Mouse (Mus musculus) heart, adult 2 months (tissue): Measurements from ENCODE around the gene Wdr41. TPM values are rescaled to one million over a fixed set of nuclear protein-coding genes. Genes with fewer than 3 reads are reported as not detected.

ENCODE experiments used
- DNase-seq, 2 experiments: peaks; one replicate each; pipeline ENCODE4 v3.0.0; 2021
- H3K27ac ChIP-seq: fragments of 200-600 bp; 2 replicates; pipeline ENCODE4 v1.8.1; 2022
- H3K27me3 ChIP-seq: fragments of 200-500 bp; 2 replicates; pipeline ENCODE4 v1.6.1; 2012; ENCODE audit warnings: mild to moderate bottlenecking, low read length, inconsistent platforms, mixed read lengths; ENCODE audit not compliant: control insufficient read depth, insufficient read depth
- H3K36me3 ChIP-seq: fragments of 200-500 bp; 2 replicates; pipeline ENCODE4 v1.6.1; 2012; ENCODE audit warnings: low read length, inconsistent platforms; ENCODE audit not compliant: control insufficient read depth, insufficient read depth
- H3K4me1 ChIP-seq: fragments of 200-500 bp; 2 replicates; pipeline ENCODE4 v1.6.1; 2011; ENCODE audit warnings: low read length; ENCODE audit not compliant: control insufficient read depth, insufficient read depth
- H3K4me3 ChIP-seq: fragments of 200-600 bp; 2 replicates; pipeline ENCODE4 v1.8.1; 2022
- H3K79me2 ChIP-seq: fragments of 200-500 bp; replicated peaks from 2 replicates; pipeline ENCODE4 v1.6.1; 2012; ENCODE audit warnings: mild to moderate bottlenecking, inconsistent platforms, low read length, moderate library complexity, mixed read lengths; ENCODE audit not compliant: control insufficient read depth, insufficient read depth
- H3K9ac ChIP-seq: fragments of 200-500 bp; 2 replicates; pipeline ENCODE4 v1.6.1; 2012; ENCODE audit warnings: low read depth, mild to moderate bottlenecking, control low read depth, inconsistent platforms, low read length, mixed read lengths
- CTCF ChIP-seq: fragments of 200-600 bp; IDR thresholded peaks from 2 replicates; pipeline ENCODE4 v1.8.1; 2022; ENCODE audit warnings: antibody characterized with exemption, mild to moderate bottlenecking, moderate library complexity
- EP300 ChIP-seq: fragments of 200-500 bp; IDR thresholded peaks from 2 replicates; pipeline ENCODE4 v1.6.1; 2011; ENCODE audit warnings: low read depth, low read length, control low read depth; ENCODE audit not compliant: insufficient read depth
- POLR2A ChIP-seq: fragments of 200-500 bp; IDR thresholded peaks from 2 replicates; pipeline ENCODE4 v1.6.1; 2011; ENCODE audit warnings: mild to moderate bottlenecking, low read depth, low read length, control low read depth; ENCODE audit not compliant: insufficient read depth
- WGBS: fragments of 180-500 bp; shearing (Covaris S2); methylation state at CpG from one replicate; pipeline ENCODE4 v1.1.7; 2018; 5-methylcytosine and 5-hydroxymethylcytosine counted together
- intact Hi-C: fragments of 180-260 bp; cut with DNase I; formaldehyde crosslinking; loops from one replicate; pipeline ENCODE4 v1.15.1; 2025
- polyA plus RNA-seq: library from polyadenylated mRNA; depleted of rRNA; stranded (reverse); fragments of >200 nt; gene quantifications from 2 replicates; pipeline ENCODE4 v1.2.3, GENCODE M21; 2012
- total RNA-seq, 2 experiments: library from RNA; stranded (reverse); gene quantifications; 2 replicates each; pipeline ENCODE4 v1.2.3; 2021

Wdr41 gene
- total and polyA plus RNA-seq, 3 experiments = 12.4 to 18.3 (median 16.7) TPM

GRCm38 (mm10) chr13:95030828-95031227 is 54.7 kb downstream of the Wdr41 start:
- Histone ChIP-seq H3K4me3 (no peak overlapping the region), H3K4me1 (no peaks in the 10 kb centered on the region; the same call in 1 of the 2 replicates), H3K27me3 (no peaks in the 10 kb centered on the region), H3K9ac (no peak overlapping the region), H3K27ac (no peak overlapping the region), H3K36me3 (no peaks in the 10 kb centered on the region), H3K79me2 (no peaks in the 10 kb centered on the region)
- no peak for DNase-seq
- 91% methylated on average over 6 of the region's 6 CpGs for WGBS
- intact Hi-C loops = no loop called here
- TF ChIP-seq EP300 = no peak
- no peak for TF ChIP-seq POLR2A
- TF ChIP-seq CTCF = no peak

GRCm38 (mm10) chr13:95032127-95032831 is 56.1 kb downstream of the Wdr41 start:
- intact Hi-C loops = no loop called here
- Histone ChIP-seq H3K4me3 (no peak overlapping the region), H3K27me3 (no peaks in the 10 kb centered on the region), H3K36me3 (no peaks in the 10 kb centered on the region), H3K27ac (no peak overlapping the region), H3K79me2 (no peaks in the 10 kb centered on the region), H3K9ac (no peak overlapping the region), H3K4me1 (no peaks in the 10 kb centered on the region; the same call in 1 of the 2 replicates)
- 58% methylated on average over 17 of the region's 17 CpGs for WGBS
- TF ChIP-seq EP300 = no peak
- peak in 1 of 2 experiments; percentile 20 for DNase-seq

- 61% methylated on average over 6 of the region's 6 CpGs for WGBS
- no peaks in the 10 kb centered on the region for H3K79me2 ChIP-seq
- no peak for TF ChIP-seq EP300
- no peak for TF ChIP-seq CTCF
- no peak for TF ChIP-seq POLR2A
- no peak overlapping the region for H3K4me3 ChIP-seq
- no peak for DNase-seq
- intact Hi-C loops = no loop called here
- H3K4me1 ChIP-seq = no peaks in the 10 kb centered on the region; the same call in 1 of the 2 replicates
- no peaks in the 10 kb centered on the region for H3K36me3 ChIP-seq
- no peak overlapping the region for H3K9ac ChIP-seq
- H3K27me3 ChIP-seq = no peaks in the 10 kb centered on the region
- H3K27ac ChIP-seq = no peak overlapping the region
Measured at GRCm38 (mm10) chr13:95032973-95033372, 56.8 kb downstream of the Wdr41 start.

GRCm38 (mm10) chr13:95034094-95034493 is 58.0 kb downstream of the Wdr41 start:
- no peak for TF ChIP-seq CTCF
- no peak for TF ChIP-seq POLR2A
- TF ChIP-seq EP300 = no peak
- Histone ChIP-seq H3K36me3 (no peaks in the 10 kb centered on the region), H3K4me1 (no peaks in the 10 kb centered on the region; the same call in 1 of the 2 replicates), H3K4me3 (no peak overlapping the region), H3K79me2 (no peaks in the 10 kb centered on the region), H3K9ac (no peak overlapping the region), H3K27ac (no peak overlapping the region), H3K27me3 (no peaks in the 10 kb centered on the region)
- DNase-seq = no peak
- intact Hi-C loops = no loop called here
- 71% methylated on average over 9 of the region's 9 CpGs for WGBS

- no peaks in the 10 kb centered on the region for H3K79me2 ChIP-seq
- no peak overlapping the region for H3K9ac ChIP-seq
- no peaks in the 10 kb centered on the region for H3K36me3 ChIP-seq
- H3K4me1 ChIP-seq = no peaks in the 10 kb centered on the region; the same call in 1 of the 2 replicates
- 53% methylated on average over 2 of the region's 2 CpGs for WGBS
- TF ChIP-seq EP300 = no peak
- TF ChIP-seq CTCF = no peak
- no peak for TF ChIP-seq POLR2A
- no peak overlapping the region for H3K27ac ChIP-seq
- no peak for DNase-seq
- intact Hi-C loops = no loop called here
- H3K4me3 ChIP-seq = no peak overlapping the region
- no peaks in the 10 kb centered on the region for H3K27me3 ChIP-seq
Measured at GRCm38 (mm10) chr13:95034715-95035114, 58.6 kb downstream of the Wdr41 start.

- Histone ChIP-seq H3K36me3 (no peaks in the 10 kb centered on the region), H3K27me3 (no peaks in the 10 kb centered on the region), H3K27ac (no peak overlapping the region), H3K9ac (no peak overlapping the region), H3K4me1 (no peaks in the 10 kb centered on the region), H3K79me2 (no peaks in the 10 kb centered on the region), H3K4me3 (no peak overlapping the region)
- 42% methylated on average over 4 of the region's 4 CpGs for WGBS
- intact Hi-C loops = no loop called here
- no peak for TF ChIP-seq POLR2A
- TF ChIP-seq CTCF = no peak
- TF ChIP-seq EP300 = no peak
- DNase-seq = no peak
Measured at GRCm38 (mm10) chr13:95038200-95038599, 62.1 kb downstream of the Wdr41 start.
